Comparison of ENCODE assay signal across 24 mouse cellular contexts in genomic region chr4:142803819-142804218, GRCm38 (mm10).
DNase-seq lines count a peak whose midpoint lies in the region; ATAC-seq and TF ChIP-seq lines count a peak whose summit lies in the region.
"Had no signal": no experiment of that assay in that cellular context is flagged by ENCODE, and none has a peak within 500 bp of the region (broad histone marks: within the 10 kb centered on the region; RNA-seq: fewer than 3 reads in every experiment).

No protein-coding gene starts in this region.

- ATAC-seq in lung, postnatal 0 days = peak; percentile 54
- ATAC-seq: CD4-positive, CD25-positive, alpha-beta regulatory T cell, adult 4 months; forebrain, embryonic 16.5 days; hindbrain, postnatal 0 days had no signal

- no peaks in the 10 kb centered on the region for H3K27me3 ChIP-seq in lung, postnatal 0 days (replicated peaks; ENCODE audit: insufficient read depth, low read length)
- H3K27me3 ChIP-seq: embryonic facial prominence, embryonic 15.5 days; heart, embryonic 13.5 days; hindbrain, embryonic 13.5 days had no signal

- no peak overlapping the region for H3K9ac ChIP-seq in lung, postnatal 0 days (replicated peaks; ENCODE audit: low read depth)
- H3K9ac ChIP-seq: embryonic facial prominence, embryonic 15.5 days; heart, embryonic 13.5 days; hindbrain, embryonic 13.5 days had no signal

- no peaks in the 10 kb centered on the region for H3K36me3 ChIP-seq in lung, postnatal 0 days (ENCODE audit: insufficient read depth, low read length)
- H3K36me3 ChIP-seq: embryonic facial prominence, embryonic 15.5 days; forebrain, embryonic 10.5 days; G1E; heart, embryonic 13.5 days; hindbrain, embryonic 13.5 days had no signal

- TF ChIP-seq CTCF in lung, postnatal 0 days (IDR thresholded peaks at IDR 0.05) = no peak

- WGBS in lung, postnatal 0 days = 72% methylated on average over 2 of the region's 2 CpGs

- no peaks in the 10 kb centered on the region for H3K4me1 ChIP-seq in lung, postnatal 0 days (ENCODE audit: insufficient read depth, low read depth, low read length)
- H3K4me1 ChIP-seq: embryonic facial prominence, embryonic 15.5 days; heart, embryonic 13.5 days had no signal

- peak; percentile 43 to 54 for DNase-seq in cerebellum, postnatal 10 days
- DNase-seq in cerebellum, adult 11 months = no peak
- peak; percentile 9 to 11 for DNase-seq in heart, adult 18-20 months
- DNase-seq in heart, adult 9 months (ENCODE audit: low spot score in 2 of 2) = no peak
- peak; percentile 24 for DNase-seq in lung, postnatal 0 days (ENCODE audit: low spot score)
- DNase-seq in lung, adult 18-20 months = no peak
- DNase-seq in retina, postnatal 1 day = peak; percentile 50
- DNase-seq in retina, embryonic 14.5 days (ENCODE audit: low spot score) = no peak
- DNase-seq: adrenal gland, adult 8-10 months; adrenal gland, postnatal 36 days; B cell, adult 2 months; cerebellum, adult 11-12 months; cerebellum, adult 9-10 months; embryo, embryonic 11 days; gastrocnemius, postnatal 10 days had no signal

- H3K27ac ChIP-seq in lung, postnatal 0 days (ENCODE audit: low read length) = no peak overlapping the region
- H3K27ac ChIP-seq: embryonic facial prominence, embryonic 15.5 days; forebrain, embryonic 10.5 days; heart, embryonic 13.5 days; hindbrain, embryonic 13.5 days; hindbrain, postnatal 0 days had no signal

- H3K9me3 ChIP-seq in lung, postnatal 0 days (ENCODE audit: low read length) = no peaks in the 10 kb centered on the region
- H3K9me3 ChIP-seq: embryonic facial prominence, embryonic 15.5 days; forebrain, embryonic 10.5 days; heart, embryonic 13.5 days; hindbrain, embryonic 13.5 days had no signal

- TF ChIP-seq EP300 in lung, postnatal 0 days (IDR thresholded peaks at IDR 0.05) = no peak

- H3K4me2 ChIP-seq in lung, postnatal 0 days (replicated peaks; ENCODE audit: low read depth, low read length) = no peak overlapping the region
- H3K4me2 ChIP-seq: embryonic facial prominence, embryonic 15.5 days; heart, embryonic 13.5 days; hindbrain, embryonic 13.5 days had no signal

- H3K4me3 ChIP-seq in lung, postnatal 0 days (ENCODE audit: low read depth, low read length) = no peak overlapping the region
- H3K4me3 ChIP-seq: embryonic facial prominence, embryonic 15.5 days; erythroblast, embryonic 14.5 days; forebrain, embryonic 10.5 days; heart, embryonic 13.5 days; hindbrain, embryonic 13.5 days had no signal

Comparison
In these comparisons a context has a peak if more than half of its experiments do, and no peak if none do; other contexts are left out.
1. DNase-seq: peak in cerebellum, postnatal 10 days (2 of 2), heart, adult 18-20 months (2 of 2), lung, postnatal 0 days (single experiment) and retina, postnatal 1 day (single experiment); none in cerebellum, adult 11 months (single experiment), heart, adult 9 months (0 of 2), lung, adult 18-20 months (0 of 2) and retina, embryonic 14.5 days (single experiment).